Mouse (Mus musculus): Measurements from ENCODE around the gene Mrpl39. TPM values are rescaled to one million over a fixed set of nuclear protein-coding genes. Genes with fewer than 3 reads are reported as not detected.

Gene Mrpl39
- total and polyA plus RNA-seq, 3 experiments = 49.4 to 169 (median 62.0) TPM

DNA sequence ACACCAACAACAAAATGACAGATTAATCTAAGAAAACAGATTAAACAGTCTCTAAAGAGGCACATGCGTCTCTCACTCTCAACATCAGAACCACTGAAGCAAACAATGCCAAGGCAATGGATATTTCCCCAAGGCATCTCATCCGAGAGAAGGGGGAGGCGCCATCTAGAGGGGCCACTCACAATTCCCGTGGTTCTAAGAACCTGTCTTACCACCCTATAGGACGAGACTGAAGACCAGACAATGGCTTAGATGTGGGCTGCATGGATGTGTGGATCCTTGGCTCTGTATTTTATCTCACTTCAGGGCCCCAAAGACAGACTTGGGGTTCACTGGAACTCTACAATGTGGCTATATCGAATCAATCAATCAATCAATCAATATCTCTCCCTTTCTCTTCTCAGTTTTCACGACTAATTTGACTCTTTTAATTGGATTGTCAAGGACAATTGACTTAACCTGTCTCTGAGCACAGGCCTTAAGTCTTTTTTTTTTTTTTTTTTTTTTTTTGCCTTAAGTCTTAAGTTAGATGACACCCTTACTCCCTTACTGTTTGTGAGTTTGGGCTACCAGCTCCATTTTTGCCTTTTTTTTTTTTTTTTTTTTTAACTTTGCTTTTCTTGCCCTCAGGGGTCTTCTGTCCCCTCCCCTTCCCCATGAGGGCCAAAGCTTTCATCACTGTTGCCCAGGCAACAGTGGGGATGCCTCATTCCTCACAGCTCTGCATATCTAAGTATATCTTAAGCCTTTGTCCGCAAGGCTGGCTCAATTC is 37.1 kb upstream of the Mrpl39 start:
- no peak overlapping the region for H3K4me3 ChIP-seq (ENCODE audit: low read depth, low read length)
- H3K27me3 ChIP-seq (ENCODE audit: insufficient read depth, low read length) = no peaks in the 10 kb centered on the region; the same call in 1 of the 2 replicates
- H3K9me3 ChIP-seq (replicated peaks) = peaks cover 11% of the 10 kb centered on the region
- no peaks in the 10 kb centered on the region for H3K36me3 ChIP-seq (replicated peaks)
- ATAC-seq (ENCODE audit: extremely low read depth, insufficient number of reproducible peaks, low FRiP score, poor library complexity, severe bottlenecking) (no peak), DNase-seq (ENCODE audit: low spot score) (no peak)
- no peaks in the 10 kb centered on the region for H3K4me1 ChIP-seq (ENCODE audit: insufficient read depth, low read depth, low read length)
- no peak for TF ChIP-seq POLR2AphosphoS5 (IDR thresholded peaks at IDR 0.05; ENCODE audit: insufficient replicate concordance, low read depth, low read length)
- no peak for TF ChIP-seq TAL1 (conservative IDR thresholded peaks at IDR 0.05; ENCODE audit: low read depth, low read length)
- no peak for TF ChIP-seq GATA1 (IDR thresholded peaks at IDR 0.05; ENCODE audit: borderline replicate concordance, low read length)
- TF ChIP-seq CTCF (IDR thresholded peaks at IDR 0.05; ENCODE audit: low read depth, low read length) = no peak
- no peak for TF ChIP-seq GATA2 (IDR thresholded peaks at IDR 0.05; ENCODE audit: borderline replicate concordance, low read depth, low read length)

DNA sequence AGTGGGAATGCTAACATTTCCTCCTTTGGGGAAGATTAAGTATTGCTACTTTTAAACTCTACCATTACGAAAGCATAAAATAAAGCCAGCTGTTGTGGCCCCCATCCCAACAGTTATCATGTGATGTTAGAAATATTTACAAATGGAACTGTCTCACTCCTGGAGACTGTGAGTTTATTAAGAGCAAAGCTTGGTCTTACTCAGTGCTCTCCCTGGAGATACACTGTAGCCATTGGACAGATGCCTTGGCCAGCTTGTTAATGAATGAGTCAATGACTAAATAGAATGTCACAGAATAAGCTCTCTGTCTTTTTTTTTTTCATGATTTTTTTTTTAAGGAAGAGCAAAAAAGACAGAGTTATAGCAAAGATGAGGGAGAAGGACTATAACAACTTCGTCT is 35.9 kb upstream of the Mrpl39 start:
- H3K36me3 ChIP-seq (replicated peaks) = no peaks in the 10 kb centered on the region
- H3K27me3 ChIP-seq (ENCODE audit: insufficient read depth, low read length) = no peaks in the 10 kb centered on the region; the same call in 1 of the 2 replicates
- no peak overlapping the region for H3K4me3 ChIP-seq (ENCODE audit: low read depth, low read length)
- TF ChIP-seq CTCF (IDR thresholded peaks at IDR 0.05; ENCODE audit: low read depth, low read length) (no peak), GATA2 (IDR thresholded peaks at IDR 0.05; ENCODE audit: borderline replicate concordance, low read depth, low read length) (no peak), TAL1 (conservative IDR thresholded peaks at IDR 0.05; ENCODE audit: low read depth, low read length) (no peak), POLR2AphosphoS5 (IDR thresholded peaks at IDR 0.05; ENCODE audit: insufficient replicate concordance, low read depth, low read length) (no peak), GATA1 (IDR thresholded peaks at IDR 0.05; ENCODE audit: borderline replicate concordance, low read length) (no peak)
- DNase-seq (ENCODE audit: low spot score) (no peak), ATAC-seq (ENCODE audit: extremely low read depth, insufficient number of reproducible peaks, low FRiP score, poor library complexity, severe bottlenecking) (no peak)
- H3K4me1 ChIP-seq (ENCODE audit: insufficient read depth, low read depth, low read length) = no peaks in the 10 kb centered on the region
- H3K9me3 ChIP-seq (replicated peaks) = peaks cover 11% of the 10 kb centered on the region

DNA sequence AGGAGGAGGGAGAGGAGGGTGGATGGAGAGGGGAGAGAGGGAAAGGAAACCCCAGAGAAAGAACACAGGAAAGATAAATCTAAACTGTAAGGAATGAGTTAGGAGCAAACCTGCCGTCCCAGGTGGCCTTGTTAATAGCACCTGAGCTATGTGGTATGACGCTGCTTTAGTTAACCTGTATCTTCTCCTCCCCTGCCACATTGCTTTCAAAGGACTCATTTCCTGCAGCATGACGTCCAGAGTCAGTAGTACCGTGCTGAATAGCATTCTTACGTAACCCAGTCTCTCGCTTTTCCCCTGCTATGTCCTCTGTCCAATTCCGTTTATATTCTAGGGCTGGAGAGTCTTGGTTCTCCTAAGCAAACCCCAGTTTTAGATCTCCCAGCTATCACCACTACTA is 35.3 kb upstream of the Mrpl39 start:
- DNase-seq (ENCODE audit: low spot score) (no peak), ATAC-seq (ENCODE audit: extremely low read depth, insufficient number of reproducible peaks, low FRiP score, poor library complexity, severe bottlenecking) (no peak)

DNA sequence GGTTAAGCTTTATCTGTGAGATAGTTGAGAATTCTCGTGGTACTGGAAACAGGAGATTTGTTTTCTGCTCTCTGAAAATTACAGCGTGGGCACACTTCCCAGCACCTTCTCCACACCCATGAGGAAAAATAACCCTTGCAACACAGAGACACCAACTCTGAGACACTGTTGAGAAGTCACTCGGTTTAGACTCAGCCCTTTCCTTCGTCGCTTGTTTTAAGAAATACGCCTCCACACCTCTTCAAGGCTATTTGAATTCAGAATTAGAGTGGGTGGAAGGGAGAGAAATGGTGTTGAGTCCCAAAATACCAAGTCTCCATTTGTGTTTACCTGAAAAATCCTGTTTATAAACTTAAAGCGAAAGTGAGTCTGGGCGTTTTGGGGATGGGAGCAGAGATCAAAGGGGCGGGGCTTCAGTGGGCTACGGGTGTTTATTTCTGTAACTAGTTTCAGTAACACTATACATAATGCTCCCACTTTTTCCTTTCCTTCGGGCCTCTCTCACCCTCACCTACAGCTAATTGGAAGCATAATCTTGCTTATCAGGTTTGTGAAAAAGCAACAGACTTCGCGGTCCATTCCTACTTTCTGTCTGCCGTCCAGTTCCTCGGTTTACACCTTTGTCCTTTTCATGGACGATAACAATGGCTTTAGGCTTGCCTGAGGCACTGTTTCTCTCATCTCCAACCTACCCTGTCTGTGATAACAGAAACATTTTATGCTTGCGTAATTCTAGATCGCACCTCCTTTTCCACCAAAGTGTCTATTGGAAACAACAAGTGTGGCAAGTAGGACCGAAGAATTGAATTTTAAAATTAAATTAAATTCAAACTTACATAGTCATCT is 34.3 kb upstream of the Mrpl39 start:
- TF ChIP-seq TAL1 (conservative IDR thresholded peaks at IDR 0.05; ENCODE audit: low read depth, low read length) (no peak), GATA1 (IDR thresholded peaks at IDR 0.05; ENCODE audit: borderline replicate concordance, low read length) (no peak), GATA2 (IDR thresholded peaks at IDR 0.05; ENCODE audit: borderline replicate concordance, low read depth, low read length) (no peak), POLR2AphosphoS5 (IDR thresholded peaks at IDR 0.05; ENCODE audit: insufficient replicate concordance, low read depth, low read length) (no peak), CTCF (IDR thresholded peaks at IDR 0.05; ENCODE audit: low read depth, low read length) (no peak)

More for the DNA sequence above, 35.3 kb upstream of the Mrpl39 start:
- H3K27me3 ChIP-seq (ENCODE audit: insufficient read depth, low read length) = no peaks in the 10 kb centered on the region; the same call in 1 of the 2 replicates
- no peaks in the 10 kb centered on the region for H3K36me3 ChIP-seq (replicated peaks)
- peaks cover 11% of the 10 kb centered on the region for H3K9me3 ChIP-seq (replicated peaks)
- TF ChIP-seq GATA1 (IDR thresholded peaks at IDR 0.05; ENCODE audit: borderline replicate concordance, low read length) (no peak), CTCF (IDR thresholded peaks at IDR 0.05; ENCODE audit: low read depth, low read length) (no peak), POLR2AphosphoS5 (IDR thresholded peaks at IDR 0.05; ENCODE audit: insufficient replicate concordance, low read depth, low read length) (no peak), TAL1 (conservative IDR thresholded peaks at IDR 0.05; ENCODE audit: low read depth, low read length) (no peak), GATA2 (IDR thresholded peaks at IDR 0.05; ENCODE audit: borderline replicate concordance, low read depth, low read length) (no peak)
- H3K4me3 ChIP-seq (ENCODE audit: low read depth, low read length) = no peak overlapping the region
- no peaks in the 10 kb centered on the region for H3K4me1 ChIP-seq (ENCODE audit: insufficient read depth, low read depth, low read length)

DNA sequence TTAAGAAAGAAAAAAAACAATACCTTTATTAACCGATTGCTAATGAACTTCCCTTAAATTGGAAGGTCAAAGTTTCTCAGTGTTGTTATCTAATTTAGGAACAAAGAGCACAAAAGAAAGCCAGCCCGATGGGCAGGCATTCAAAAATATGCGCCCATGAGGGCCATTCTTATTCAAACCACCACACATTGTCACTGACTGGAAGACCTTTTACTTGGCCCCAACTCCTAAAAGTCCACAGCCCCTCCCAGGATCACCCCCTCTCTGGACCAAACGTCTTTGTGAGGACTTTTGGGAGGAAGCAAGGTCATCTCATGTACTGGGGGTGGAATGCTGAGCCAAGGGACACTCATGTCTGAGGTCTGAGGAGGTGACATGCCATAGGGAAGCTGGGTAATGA is 33.6 kb upstream of the Mrpl39 start:
- no peak for DNase-seq (ENCODE audit: low spot score)
- ATAC-seq (ENCODE audit: extremely low read depth, insufficient number of reproducible peaks, low FRiP score, poor library complexity, severe bottlenecking) = no peak
- no peaks in the 10 kb centered on the region; the same call in 1 of the 2 replicates for H3K27me3 ChIP-seq (ENCODE audit: insufficient read depth, low read length)
- no peaks in the 10 kb centered on the region for H3K36me3 ChIP-seq (replicated peaks)
- H3K9me3 ChIP-seq (replicated peaks) = peaks cover 4% of the 10 kb centered on the region
- TF ChIP-seq GATA2 (IDR thresholded peaks at IDR 0.05; ENCODE audit: borderline replicate concordance, low read depth, low read length) (no peak), TAL1 (conservative IDR thresholded peaks at IDR 0.05; ENCODE audit: low read depth, low read length) (no peak), POLR2AphosphoS5 (IDR thresholded peaks at IDR 0.05; ENCODE audit: insufficient replicate concordance, low read depth, low read length) (no peak), GATA1 (IDR thresholded peaks at IDR 0.05; ENCODE audit: borderline replicate concordance, low read length) (no peak)
- H3K4me3 ChIP-seq (ENCODE audit: low read depth, low read length) = no peak overlapping the region
- no peaks in the 10 kb centered on the region for H3K4me1 ChIP-seq (ENCODE audit: insufficient read depth, low read depth, low read length)

More for the DNA sequence above, 34.3 kb upstream of the Mrpl39 start:
- H3K4me3 ChIP-seq (ENCODE audit: low read depth, low read length) = no peak overlapping the region
- DNase-seq (ENCODE audit: low spot score) (no peak), ATAC-seq (ENCODE audit: extremely low read depth, insufficient number of reproducible peaks, low FRiP score, poor library complexity, severe bottlenecking) (no peak)
- H3K9me3 ChIP-seq (replicated peaks) = peaks cover 9% of the 10 kb centered on the region
- no peaks in the 10 kb centered on the region; the same call in 1 of the 2 replicates for H3K27me3 ChIP-seq (ENCODE audit: insufficient read depth, low read length)
- no peaks in the 10 kb centered on the region for H3K4me1 ChIP-seq (ENCODE audit: insufficient read depth, low read depth, low read length)
- no peaks in the 10 kb centered on the region for H3K36me3 ChIP-seq (replicated peaks)

DNA sequence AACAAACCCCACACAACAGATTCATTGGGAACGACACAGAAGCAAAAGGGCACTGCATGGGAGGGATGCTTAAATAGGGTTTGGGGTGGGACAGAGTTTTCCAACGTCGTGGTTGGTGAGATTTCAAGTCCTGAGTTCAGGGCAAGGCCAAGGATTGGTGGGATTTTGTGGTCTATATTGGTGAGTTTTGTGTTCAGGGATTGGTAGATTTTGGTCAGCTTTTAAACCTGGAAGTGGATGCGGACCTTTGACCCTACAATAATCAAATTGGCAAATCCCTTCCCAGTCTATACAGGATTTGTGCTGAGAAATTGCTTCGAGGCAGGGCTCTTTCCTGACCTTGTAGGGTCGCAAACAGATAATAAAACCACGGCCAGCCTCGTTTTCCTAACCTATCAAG is 32.4 kb upstream of the Mrpl39 start:
- DNase-seq (ENCODE audit: low spot score) = no peak
- Histone ChIP-seq H3K27me3 (ENCODE audit: insufficient read depth, low read length) (no peaks in the 10 kb centered on the region), H3K36me3 (replicated peaks) (no peaks in the 10 kb centered on the region), H3K4me3 (ENCODE audit: low read depth, low read length) (no peak overlapping the region), H3K9me3 (replicated peaks) (no peaks in the 10 kb centered on the region), H3K4me1 (ENCODE audit: insufficient read depth, low read depth, low read length) (no peaks in the 10 kb centered on the region)
- TF ChIP-seq GATA1 (IDR thresholded peaks at IDR 0.05; ENCODE audit: borderline replicate concordance, low read length) = no peak
- no peak for TF ChIP-seq GATA2 (IDR thresholded peaks at IDR 0.05; ENCODE audit: borderline replicate concordance, low read depth, low read length)
- TF ChIP-seq TAL1 (conservative IDR thresholded peaks at IDR 0.05; ENCODE audit: low read depth, low read length) = no peak
- no peak for TF ChIP-seq CTCF (IDR thresholded peaks at IDR 0.05; ENCODE audit: low read depth, low read length)
- TF ChIP-seq POLR2AphosphoS5 (IDR thresholded peaks at IDR 0.05; ENCODE audit: insufficient replicate concordance, low read depth, low read length) = no peak
- ATAC-seq (ENCODE audit: extremely low read depth, insufficient number of reproducible peaks, low FRiP score, poor library complexity, severe bottlenecking) = no peak

Data from G1E (cell line).